Mouse (Mus musculus): ENCODE data around the gene Ints14. TPM values are rescaled to one million over a fixed set of nuclear protein-coding genes. Genes with fewer than 3 reads are reported as not detected.

Gene Ints14
- 32.2 and 38.6 TPM in 2 replicates for polyA plus RNA-seq (2015; fragmentation: Nextera tagmentation; extraction: Ambion mirVana)

DNA sequence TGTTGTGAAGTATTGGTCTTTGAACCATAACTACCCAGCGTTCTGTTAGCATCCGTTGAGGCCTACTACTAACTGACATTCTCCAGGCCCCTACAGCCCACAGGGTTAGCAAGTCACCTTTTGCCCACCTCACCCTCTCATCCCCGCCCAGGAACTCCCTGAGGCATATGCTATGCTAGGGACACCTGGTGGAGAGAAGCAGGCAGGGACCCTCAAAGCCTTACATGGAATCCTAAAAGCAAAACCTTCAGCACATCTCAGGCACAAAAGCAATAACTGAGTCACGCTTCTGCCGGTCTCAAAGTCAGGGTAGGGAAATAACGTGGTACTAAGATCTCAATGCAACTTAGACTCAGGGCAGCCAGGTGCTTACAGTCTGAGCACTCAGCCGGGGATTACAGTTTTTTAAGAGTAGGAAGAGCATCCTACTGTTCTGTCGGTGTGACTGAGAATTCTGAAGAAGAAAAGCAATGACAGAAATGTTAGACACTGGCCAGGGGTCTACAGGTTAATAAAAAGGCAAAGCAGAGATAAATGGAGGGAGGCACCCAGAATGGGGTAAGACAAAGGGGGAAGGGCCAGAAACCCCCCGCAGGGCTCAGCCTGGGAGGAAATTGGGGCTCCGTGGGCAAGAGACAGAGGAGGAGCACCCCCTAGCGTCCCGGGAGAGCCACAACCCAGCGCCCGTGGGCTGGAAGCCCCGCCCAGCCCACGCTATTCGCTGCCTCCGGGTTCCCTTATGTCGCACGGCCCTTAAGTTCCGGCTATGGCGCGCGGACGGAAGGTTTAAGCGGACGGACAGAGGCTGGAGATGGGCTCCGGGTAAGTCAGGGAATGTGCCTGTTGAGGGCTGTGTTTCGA is at the start of gene Ints14:
TSS of gene Ints14 (plus strand) at position 789 of the 861 bp plus-strand sequence.
- Histone ChIP-seq H3K4me2 (peak within 1 kb of the TSS; percentile 85), H3K27ac (replicated peaks) (peak within 1 kb of the TSS; percentile 93), H3K9me3 (replicated peaks) (no peaks in the 10 kb centered on the region), H3K27me3 (replicated peaks) (no peaks in the 10 kb centered on the region), H3K4me1 (peaks cover 21% of the 10 kb centered on the region), H3K9ac (replicated peaks) (peak within 1 kb of the TSS; percentile 94), H3K4me3 (replicated peaks) (peak within 1 kb of the TSS; percentile 90), H3K36me3 (peaks cover 15% of the 10 kb centered on the region)
- ATAC-seq (ENCODE audit: low FRiP score), result peak; percentile 98
- 4% methylated on average over 29 of the region's 29 CpGs for WGBS

DNA sequence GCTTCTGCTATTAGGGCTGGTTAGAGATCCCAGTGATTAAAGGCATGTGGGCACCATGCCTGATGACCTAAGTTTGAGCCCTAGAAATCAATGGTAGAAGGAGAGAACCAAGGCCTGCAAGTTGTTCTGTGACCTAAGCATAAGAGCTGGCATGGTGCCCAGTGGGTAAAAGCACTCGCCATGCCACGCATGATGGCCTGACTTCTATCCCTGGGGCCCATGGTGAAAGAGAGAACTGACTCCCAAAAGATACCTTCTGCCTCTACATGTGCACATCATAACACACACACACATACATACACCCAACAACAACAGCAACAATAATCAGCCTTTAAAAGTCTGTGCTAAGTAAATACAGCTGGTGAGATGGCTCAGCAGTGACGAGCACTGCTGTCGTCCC is 47.3 kb upstream of the Ints14 start:
- H3K36me3 ChIP-seq, result peaks cover 47% of the 10 kb centered on the region
- no peak for ATAC-seq (ENCODE audit: low FRiP score)
- 97% methylated on average over 4 of the region's 4 CpGs for WGBS
- H3K4me2 ChIP-seq, result no peak overlapping the region
- H3K9ac ChIP-seq (replicated peaks), result no peak overlapping the region
- no peaks in the 10 kb centered on the region for H3K27me3 ChIP-seq (replicated peaks)
- H3K27ac ChIP-seq (replicated peaks), result no peak overlapping the region
- no peaks in the 10 kb centered on the region for H3K9me3 ChIP-seq (replicated peaks)
- no peaks in the 10 kb centered on the region for H3K4me1 ChIP-seq
- no peak overlapping the region for H3K4me3 ChIP-seq (replicated peaks)

DNA sequence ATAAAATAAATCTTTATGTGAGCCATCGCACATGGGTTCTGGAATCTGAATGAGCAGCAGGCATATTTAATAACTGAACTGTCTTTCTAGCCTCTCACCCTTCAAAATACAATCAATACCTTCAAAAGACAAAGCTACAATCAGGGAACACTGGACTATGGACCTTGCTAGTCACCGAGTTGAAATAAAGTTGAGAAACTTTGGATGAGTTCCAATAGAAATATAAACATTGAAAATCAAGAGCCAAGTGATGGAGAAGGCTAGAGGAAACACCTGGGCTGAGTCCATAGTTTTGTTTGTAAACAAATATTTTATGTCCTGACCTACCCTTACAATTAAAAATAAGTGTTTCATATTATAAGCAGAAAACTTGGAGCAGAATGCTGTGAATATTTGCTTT is 46.7 kb upstream of the Ints14 start:
- no peak overlapping the region for H3K4me2 ChIP-seq
- 91% methylated on average over 2 of the region's 2 CpGs for WGBS
- H3K27me3 ChIP-seq (replicated peaks), result no peaks in the 10 kb centered on the region
- H3K4me3 ChIP-seq (replicated peaks), result no peak overlapping the region
- peaks cover 51% of the 10 kb centered on the region for H3K36me3 ChIP-seq
- H3K9ac ChIP-seq (replicated peaks), result no peak overlapping the region
- ATAC-seq (ENCODE audit: low FRiP score), result no peak
- H3K9me3 ChIP-seq (replicated peaks), result no peaks in the 10 kb centered on the region
- H3K4me1 ChIP-seq, result no peaks in the 10 kb centered on the region
- H3K27ac ChIP-seq (replicated peaks), result no peak overlapping the region

DNA sequence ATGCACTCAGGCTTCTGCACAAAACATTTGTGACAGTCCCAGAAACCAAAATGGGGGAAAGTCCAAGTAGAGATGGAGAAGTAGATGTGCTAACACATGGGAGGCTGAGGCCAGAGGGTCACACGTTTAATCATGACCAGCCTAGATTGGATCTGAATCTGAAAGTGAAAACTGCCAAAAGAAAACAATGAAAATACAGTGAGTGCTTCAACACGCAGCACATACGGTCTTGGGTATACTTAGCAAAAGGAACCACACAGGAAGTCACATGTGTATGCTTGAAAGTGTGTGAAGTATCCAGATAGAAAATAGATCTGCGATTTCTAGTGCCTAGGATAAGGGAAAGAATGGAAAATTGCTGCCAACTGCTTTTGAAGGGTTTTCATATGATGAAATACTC is 46.1 kb upstream of the Ints14 start:
- Histone ChIP-seq H3K27me3 (replicated peaks) (no peaks in the 10 kb centered on the region), H3K36me3 (peaks cover 51% of the 10 kb centered on the region), H3K9me3 (replicated peaks) (no peaks in the 10 kb centered on the region), H3K4me1 (no peaks in the 10 kb centered on the region), H3K4me2 (no peak overlapping the region), H3K4me3 (replicated peaks) (no peak overlapping the region), H3K27ac (replicated peaks) (no peak overlapping the region), H3K9ac (replicated peaks) (no peak overlapping the region)
- WGBS, result 91% methylated on average over 4 of the region's 4 CpGs
- ATAC-seq (ENCODE audit: low FRiP score), result no peak

DNA sequence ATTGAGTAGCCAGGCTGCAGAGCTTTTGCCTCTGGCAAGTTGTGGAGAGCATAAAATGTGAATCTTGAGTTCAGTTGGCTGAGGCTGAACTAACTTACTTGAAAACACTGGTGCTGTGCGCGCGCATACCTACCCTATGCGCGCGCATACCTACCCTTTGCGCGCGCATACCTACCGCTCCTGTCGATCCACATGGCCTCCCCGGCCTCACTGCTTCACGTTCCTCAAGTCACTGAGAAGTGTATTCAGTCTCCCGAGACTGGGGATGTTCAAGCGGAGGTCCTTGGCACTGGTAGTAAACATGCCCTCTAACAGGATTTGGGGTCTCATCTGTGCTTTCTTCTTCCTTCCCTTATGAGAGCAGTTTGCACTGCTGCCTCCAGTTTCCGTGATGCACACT is 42.1 kb upstream of the Ints14 start:
- Histone ChIP-seq H3K9ac (replicated peaks) (no peak overlapping the region), H3K4me3 (replicated peaks) (peak overlapping the region; percentile 9; the same call in 1 of the 2 replicates), H3K27ac (replicated peaks) (no peak overlapping the region), H3K4me1 (no peaks in the 10 kb centered on the region), H3K4me2 (peak overlapping the region; percentile 3; the same call in 1 of the 2 replicates), H3K36me3 (peaks cover 27% of the 10 kb centered on the region), H3K9me3 (replicated peaks) (no peaks in the 10 kb centered on the region), H3K27me3 (replicated peaks) (no peaks in the 10 kb centered on the region)
- ATAC-seq (ENCODE audit: low FRiP score), result no peak
- WGBS, result 38% methylated on average over 16 of the region's 16 CpGs

DNA sequence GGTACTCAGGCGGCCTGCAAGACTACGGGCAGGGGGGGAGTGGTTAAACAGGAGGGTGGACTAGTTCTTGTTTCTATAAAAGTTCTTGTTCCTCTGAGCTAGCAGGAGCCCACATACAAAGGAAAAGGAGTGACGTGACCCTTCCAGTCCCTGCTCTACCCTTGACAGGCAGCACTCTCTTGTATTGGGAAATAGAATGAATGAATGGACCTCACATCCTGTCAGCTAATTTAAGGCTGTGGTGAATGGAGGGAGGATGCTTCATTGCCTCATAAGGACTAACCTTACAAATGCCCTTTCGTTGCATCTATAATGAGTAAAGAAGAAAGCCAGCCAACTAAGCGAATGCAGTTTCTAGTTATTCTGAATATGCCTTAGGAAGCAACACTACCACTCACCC is 34.9 kb upstream of the Ints14 start:
- Histone ChIP-seq H3K4me1 (peaks cover 9% of the 10 kb centered on the region; the same call in 1 of the 2 replicates), H3K4me2 (no peak overlapping the region), H3K9me3 (replicated peaks) (no peaks in the 10 kb centered on the region), H3K27ac (replicated peaks) (no peak overlapping the region), H3K9ac (replicated peaks) (no peak overlapping the region), H3K36me3 (peaks cover 9% of the 10 kb centered on the region; the same call in 1 of the 2 replicates), H3K27me3 (replicated peaks) (no peaks in the 10 kb centered on the region), H3K4me3 (replicated peaks) (no peak overlapping the region)
- no peak for ATAC-seq (ENCODE audit: low FRiP score)
- 44% methylated on average over 5 of the region's 5 CpGs for WGBS

DNA sequence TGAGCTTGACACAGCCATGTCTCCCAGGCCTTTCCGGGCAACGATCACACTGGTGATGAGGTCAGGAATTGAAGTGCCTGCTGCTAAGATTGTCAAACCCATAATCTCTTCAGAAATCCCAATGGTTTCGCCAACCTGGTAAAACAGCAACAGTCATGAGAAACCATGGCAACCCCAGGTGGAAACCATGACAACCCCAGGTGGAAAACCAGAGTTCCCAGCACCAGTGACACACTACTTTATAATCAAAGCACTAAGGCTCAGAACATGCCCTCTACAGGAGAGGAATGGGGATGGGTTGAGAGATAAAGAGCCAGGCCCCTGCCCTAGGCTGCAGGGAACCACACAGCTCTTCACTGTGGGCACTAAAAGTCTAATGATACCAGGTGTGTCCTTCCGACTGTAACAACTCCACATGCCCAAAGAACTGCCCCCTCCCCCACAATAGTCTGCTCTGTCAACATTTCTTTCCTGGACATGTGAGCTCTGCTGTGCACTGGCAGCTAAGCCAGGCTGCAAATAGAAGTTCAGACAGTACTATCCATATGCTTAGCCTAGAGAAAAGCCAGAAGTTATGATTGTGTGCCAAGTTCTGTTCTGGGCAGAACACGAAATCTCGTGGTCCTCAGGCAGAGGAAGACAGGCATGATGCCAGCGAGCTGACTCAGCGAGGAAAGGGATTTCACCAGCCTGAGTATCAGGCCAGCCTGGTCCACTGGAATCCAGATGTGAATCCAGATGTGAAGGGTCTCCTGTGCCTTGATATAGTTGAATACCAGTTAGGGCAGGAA is 34.3 kb upstream of the Ints14 start:
- ATAC-seq (ENCODE audit: low FRiP score), result no peak
- Histone ChIP-seq H3K9ac (replicated peaks) (no peak overlapping the region), H3K27ac (replicated peaks) (0 out of 2 replicates have a peak overlapping the region, but pooled peaks have one; percentile 6), H3K4me3 (replicated peaks) (no peak overlapping the region), H3K36me3 (peaks cover 7% of the 10 kb centered on the region; the same call in 1 of the 2 replicates), H3K4me2 (no peak overlapping the region), H3K27me3 (replicated peaks) (no peaks in the 10 kb centered on the region), H3K4me1 (peaks cover 9% of the 10 kb centered on the region; the same call in 1 of the 2 replicates), H3K9me3 (replicated peaks) (no peaks in the 10 kb centered on the region)
- 72% methylated on average over 8 of the region's 8 CpGs for WGBS

DNA sequence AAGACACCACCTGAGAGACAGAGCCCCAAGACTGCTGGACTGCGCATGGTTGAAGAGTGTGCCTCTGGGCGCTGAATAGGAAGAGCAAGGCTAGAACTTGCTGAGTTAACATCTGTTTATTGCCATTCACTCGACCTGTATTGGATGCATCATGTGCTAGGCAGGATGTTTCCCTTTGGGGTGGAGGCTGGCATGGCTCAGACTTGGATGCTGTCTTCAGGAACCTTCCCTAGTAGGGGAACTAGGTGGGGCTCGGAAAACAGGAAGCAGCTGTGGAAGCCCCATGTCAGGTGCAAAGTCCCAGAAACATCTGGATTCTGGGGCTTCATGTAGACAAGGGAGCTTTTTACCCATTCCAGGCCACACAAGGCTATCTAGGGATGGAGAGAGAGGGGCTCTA is 30.4 kb upstream of the Ints14 start:
- Histone ChIP-seq H3K4me3 (replicated peaks) (no peak overlapping the region), H3K9ac (replicated peaks) (no peak overlapping the region), H3K4me2 (no peak overlapping the region), H3K27me3 (replicated peaks) (no peaks in the 10 kb centered on the region), H3K4me1 (peaks cover 15% of the 10 kb centered on the region; the same call in 1 of the 2 replicates), H3K27ac (replicated peaks) (no peak overlapping the region), H3K9me3 (replicated peaks) (no peaks in the 10 kb centered on the region), H3K36me3 (no peaks in the 10 kb centered on the region)
- ATAC-seq (ENCODE audit: low FRiP score), result no peak
- WGBS, result 79% methylated on average over 4 of the region's 4 CpGs

DNA sequence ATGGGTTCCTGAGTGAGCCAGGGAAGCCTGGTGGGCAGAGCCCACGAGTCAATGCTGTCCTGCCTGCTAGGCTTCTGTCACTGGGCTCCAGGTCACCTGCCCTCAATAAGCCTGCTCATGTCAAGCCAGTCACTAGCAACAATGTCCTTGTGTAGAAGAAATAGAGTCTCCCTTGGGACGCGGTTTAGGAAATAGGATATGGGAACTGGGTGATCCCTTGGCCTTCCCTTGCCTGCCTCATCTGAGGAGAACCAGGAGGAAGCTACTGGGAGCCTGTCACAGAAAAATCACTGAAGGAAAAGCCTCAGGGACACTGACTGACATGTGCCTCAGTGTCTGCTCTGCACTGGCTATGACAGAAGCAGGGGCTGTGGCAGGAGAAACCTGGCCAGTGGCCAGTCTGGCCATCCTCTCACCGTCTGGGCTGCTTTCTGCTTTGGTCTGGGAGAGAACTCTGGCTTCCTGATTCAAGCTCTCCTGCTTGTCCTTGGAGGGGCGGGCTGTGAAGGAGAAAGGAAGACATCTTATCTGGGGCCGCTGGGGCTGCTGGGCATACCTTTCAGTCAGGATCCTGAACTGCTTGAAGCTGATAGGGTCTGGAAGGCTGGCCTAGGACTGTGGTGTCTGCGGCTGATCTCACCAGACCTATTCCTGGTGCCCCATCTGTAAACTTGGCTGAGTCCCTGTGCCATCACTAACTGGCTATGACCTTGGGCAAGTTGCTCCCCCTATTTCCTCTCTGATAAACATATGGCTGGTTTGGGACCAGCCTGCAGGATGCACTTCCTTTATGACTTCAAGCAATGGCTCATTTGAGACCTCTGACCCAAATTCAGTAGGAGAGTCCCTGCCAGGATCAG is 28.7 kb upstream of the Ints14 start:
- no peaks in the 10 kb centered on the region for H3K9me3 ChIP-seq (replicated peaks)
- no peak for ATAC-seq (ENCODE audit: low FRiP score)
- 69% methylated on average over 7 of the region's 7 CpGs for WGBS
- no peak overlapping the region for H3K9ac ChIP-seq (replicated peaks)
- no peak overlapping the region for H3K4me3 ChIP-seq (replicated peaks)
- no peaks in the 10 kb centered on the region for H3K27me3 ChIP-seq (replicated peaks)
- no peak overlapping the region for H3K4me2 ChIP-seq
- 0 out of 2 replicates have a peak overlapping the region, but pooled peaks have one; percentile 15 for H3K27ac ChIP-seq (replicated peaks)
- no peaks in the 10 kb centered on the region for H3K36me3 ChIP-seq
- 0 out of 2 replicates have a peak, but pooled peaks cover 6% of the 10 kb centered on the region for H3K4me1 ChIP-seq

DNA sequence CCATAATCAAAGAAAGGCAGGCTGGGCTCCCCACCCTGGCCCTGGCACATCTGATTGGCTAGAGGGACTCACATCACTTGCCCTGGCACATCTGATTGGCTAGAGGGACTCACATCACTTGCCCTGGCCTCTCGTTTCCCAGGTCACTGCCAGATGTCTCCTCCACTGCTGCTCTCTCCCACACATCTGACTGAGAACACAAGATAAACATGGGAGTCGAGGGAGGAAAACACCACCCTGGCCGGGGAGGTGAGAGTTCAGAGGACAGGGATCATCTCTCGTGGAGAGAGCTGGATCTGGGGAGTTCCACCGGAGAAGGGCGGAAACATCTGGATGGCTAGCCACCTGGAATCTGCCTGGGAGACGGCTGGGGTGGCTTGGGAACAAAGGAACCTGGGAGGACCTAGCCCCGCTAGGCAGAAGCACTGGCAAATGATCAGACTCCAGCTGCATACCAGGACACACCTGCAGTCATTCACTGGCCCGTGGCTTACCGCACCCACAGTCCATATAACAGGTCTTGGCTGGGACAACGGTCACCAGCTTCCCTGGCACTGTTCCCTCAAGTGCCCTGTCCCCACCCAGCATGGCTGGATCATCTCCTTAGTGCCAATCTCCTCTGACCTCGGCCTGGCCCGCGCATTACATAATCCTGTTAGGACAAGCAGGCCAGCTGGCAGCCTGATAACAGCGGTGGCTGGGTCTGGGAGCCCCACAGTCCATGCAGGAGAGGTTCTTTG is 26.5 kb upstream of the Ints14 start:
- Histone ChIP-seq H3K9me3 (replicated peaks) (no peaks in the 10 kb centered on the region), H3K27me3 (replicated peaks) (no peaks in the 10 kb centered on the region), H3K36me3 (no peaks in the 10 kb centered on the region), H3K4me2 (no peak overlapping the region), H3K4me3 (replicated peaks) (no peak overlapping the region), H3K9ac (replicated peaks) (no peak overlapping the region), H3K4me1 (0 out of 2 replicates have a peak, but pooled peaks cover 6% of the 10 kb centered on the region), H3K27ac (replicated peaks) (no peak overlapping the region)
- WGBS, result 63% methylated on average over 15 of the region's 15 CpGs
- no peak for ATAC-seq (ENCODE audit: low FRiP score)

Data from neural tube, embryonic 15.5 days (tissue).